In genomic region chr4:8957023-8957343, GRCm38 (mm10) we compare ENCODE assay signal across 14 mouse cellular contexts.
DNase-seq lines count a peak whose midpoint lies in the region; ATAC-seq and TF ChIP-seq lines count a peak whose summit lies in the region.
"Had no signal": no experiment of that assay in that cellular context is flagged by ENCODE, and none has a peak within 500 bp of the region (broad histone marks: within the 10 kb centered on the region; RNA-seq: fewer than 3 reads in every experiment).

No protein-coding gene starts in this region.

- H3K9ac ChIP-seq in neural tube, embryonic 11.5 days (ENCODE audit: low read length), result no peak overlapping the region
- H3K9ac ChIP-seq in forebrain, embryonic 15.5 days (replicated peaks), result no peak overlapping the region
- no peak overlapping the region for H3K9ac ChIP-seq in midbrain, embryonic 11.5 days (ENCODE audit: low read length)
- no peak overlapping the region for H3K9ac ChIP-seq in kidney, embryonic 15.5 days
- no peak overlapping the region for H3K9ac ChIP-seq in lung, postnatal 0 days (replicated peaks; ENCODE audit: low read depth)
- H3K9ac ChIP-seq: lung, embryonic 15.5 days had no signal

- H3K4me3 ChIP-seq in neural tube, embryonic 11.5 days (ENCODE audit: low read depth, low read length), result no peak overlapping the region
- no peak overlapping the region for H3K4me3 ChIP-seq in forebrain, embryonic 15.5 days
- no peak overlapping the region for H3K4me3 ChIP-seq in midbrain, embryonic 11.5 days (ENCODE audit: low read depth, low read length)
- no peak overlapping the region for H3K4me3 ChIP-seq in kidney, embryonic 15.5 days (replicated peaks)
- no peak overlapping the region for H3K4me3 ChIP-seq in lung, postnatal 0 days (ENCODE audit: low read depth, low read length)
- H3K4me3 ChIP-seq: lung, embryonic 15.5 days had no signal

- H3K9me3 ChIP-seq in neural tube, embryonic 11.5 days (ENCODE audit: control insufficient read depth, low read length), result no peaks in the 10 kb centered on the region
- H3K9me3 ChIP-seq in forebrain, embryonic 15.5 days, result no peaks in the 10 kb centered on the region
- no peaks in the 10 kb centered on the region for H3K9me3 ChIP-seq in midbrain, embryonic 11.5 days (ENCODE audit: control insufficient read depth, low read length)
- no peaks in the 10 kb centered on the region for H3K9me3 ChIP-seq in kidney, embryonic 15.5 days (replicated peaks)
- H3K9me3 ChIP-seq in lung, postnatal 0 days (ENCODE audit: low read length), result no peaks in the 10 kb centered on the region
- H3K9me3 ChIP-seq: G1E; lung, embryonic 15.5 days had no signal

- no peak for TF ChIP-seq CTCF in lung, postnatal 0 days (IDR thresholded peaks at IDR 0.05)

- no peaks in the 10 kb centered on the region for H3K36me3 ChIP-seq in neural tube, embryonic 11.5 days (ENCODE audit: control insufficient read depth, insufficient read depth, low read length)
- no peaks in the 10 kb centered on the region for H3K36me3 ChIP-seq in forebrain, embryonic 15.5 days
- H3K36me3 ChIP-seq in midbrain, embryonic 11.5 days (ENCODE audit: control insufficient read depth, insufficient read depth, low read length), result no peaks in the 10 kb centered on the region
- no peaks in the 10 kb centered on the region for H3K36me3 ChIP-seq in kidney, embryonic 15.5 days
- H3K36me3 ChIP-seq in lung, postnatal 0 days (ENCODE audit: insufficient read depth, low read length), result no peaks in the 10 kb centered on the region
- H3K36me3 ChIP-seq: G1E; lung, embryonic 15.5 days had no signal

- no peaks in the 10 kb centered on the region for H3K27me3 ChIP-seq in neural tube, embryonic 11.5 days (ENCODE audit: control insufficient read depth, insufficient read depth, low read length)
- no peaks in the 10 kb centered on the region for H3K27me3 ChIP-seq in forebrain, embryonic 15.5 days
- H3K27me3 ChIP-seq in midbrain, embryonic 11.5 days (ENCODE audit: control insufficient read depth, insufficient read depth, low read length), result no peaks in the 10 kb centered on the region
- no peaks in the 10 kb centered on the region for H3K27me3 ChIP-seq in kidney, embryonic 15.5 days
- H3K27me3 ChIP-seq in lung, postnatal 0 days (replicated peaks; ENCODE audit: insufficient read depth, low read length), result no peaks in the 10 kb centered on the region
- H3K27me3 ChIP-seq: lung, embryonic 15.5 days had no signal

- no peak overlapping the region for H3K4me2 ChIP-seq in neural tube, embryonic 11.5 days (ENCODE audit: low read depth)
- no peak overlapping the region for H3K4me2 ChIP-seq in forebrain, embryonic 15.5 days (replicated peaks)
- no peak overlapping the region for H3K4me2 ChIP-seq in midbrain, embryonic 11.5 days
- H3K4me2 ChIP-seq in kidney, embryonic 15.5 days, result no peak overlapping the region
- no peak overlapping the region for H3K4me2 ChIP-seq in lung, postnatal 0 days (replicated peaks; ENCODE audit: low read depth, low read length)
- H3K4me2 ChIP-seq: liver, embryonic 11.5 days; lung, embryonic 15.5 days had no signal

- no peak for DNase-seq in neural tube, embryonic 11.5 days (ENCODE audit: low spot score)
- DNase-seq in neural tube, embryonic 10.5 days (ENCODE audit: extremely low spot score, low spot score), result no peak
- DNase-seq in midbrain, embryonic 11.5 days (ENCODE audit: low spot score, missing footprints), result peak; percentile 90
- DNase-seq in retina, embryonic 14.5 days (ENCODE audit: low spot score), result peak; percentile 45
- no peak for DNase-seq in urinary bladder, postnatal 14 days (ENCODE audit: low spot score)
- DNase-seq in lung, postnatal 0 days (ENCODE audit: low spot score), result no peak
- DNase-seq: adrenal gland, postnatal 36 days; kidney, adult 2 months; thymus, postnatal 14 days had no signal

- no peak for TF ChIP-seq EP300 in lung, postnatal 0 days (IDR thresholded peaks at IDR 0.05)

- 25% methylated on average over 5 of the region's 5 CpGs for WGBS in neural tube, embryonic 11.5 days
- 53% methylated on average over 5 of the region's 5 CpGs for WGBS in forebrain, embryonic 15.5 days
- WGBS in midbrain, embryonic 11.5 days, result 38% methylated on average over 5 of the region's 5 CpGs
- WGBS in kidney, embryonic 15.5 days, result 60% methylated on average over 5 of the region's 5 CpGs
- WGBS in lung, postnatal 0 days, result 73% methylated on average over 5 of the region's 5 CpGs

- no peak; the same call in 1 of the 2 replicates for ATAC-seq in neural tube, embryonic 11.5 days (ENCODE audit: insufficient read depth, low FRiP score, low TSS enrichment)
- peak; percentile 27 for ATAC-seq in forebrain, embryonic 15.5 days (replicated peaks)
- ATAC-seq in midbrain, embryonic 11.5 days (ENCODE audit: low FRiP score), result peak; percentile 62
- ATAC-seq in kidney, embryonic 15.5 days (replicated peaks; ENCODE audit: low FRiP score), result no peak
- no peak for ATAC-seq in lung, postnatal 0 days

- H3K27ac ChIP-seq in neural tube, embryonic 11.5 days (ENCODE audit: low read depth, low read length), result peak overlapping the region; percentile 55
- peak overlapping the region; percentile 19; the same call in 1 of the 2 replicates for H3K27ac ChIP-seq in forebrain, embryonic 15.5 days (replicated peaks)
- H3K27ac ChIP-seq in midbrain, embryonic 11.5 days (ENCODE audit: low read depth, low read length), result peak overlapping the region; percentile 57
- H3K27ac ChIP-seq in kidney, embryonic 15.5 days, result no peak overlapping the region
- H3K27ac ChIP-seq in lung, postnatal 0 days (ENCODE audit: low read length), result no peak overlapping the region
- H3K27ac ChIP-seq: lung, embryonic 15.5 days had no signal

- H3K4me1 ChIP-seq in neural tube, embryonic 11.5 days (ENCODE audit: control insufficient read depth, insufficient read depth, low read length), result peaks cover 29% of the 10 kb centered on the region
- H3K4me1 ChIP-seq in forebrain, embryonic 15.5 days, result peaks cover 41% of the 10 kb centered on the region
- peaks cover 25% of the 10 kb centered on the region for H3K4me1 ChIP-seq in midbrain, embryonic 11.5 days (ENCODE audit: control insufficient read depth, insufficient read depth, low read length)
- peaks cover 7% of the 10 kb centered on the region for H3K4me1 ChIP-seq in kidney, embryonic 15.5 days
- 0 out of 2 replicates have a peak, but pooled peaks cover 3% of the 10 kb centered on the region for H3K4me1 ChIP-seq in lung, postnatal 0 days (ENCODE audit: insufficient read depth, low read depth, low read length)

Comparison
In these comparisons a context has a peak if more than half of its experiments do, and no peak if none do; other contexts are left out.
1. ATAC-seq: peak in forebrain, embryonic 15.5 days (single experiment) and midbrain, embryonic 11.5 days (single experiment); none in neural tube, embryonic 11.5 days (single experiment), kidney, embryonic 15.5 days (single experiment) and lung, postnatal 0 days (single experiment).
2. DNase-seq: peak in midbrain, embryonic 11.5 days (single experiment) and retina, embryonic 14.5 days (single experiment); none in neural tube, embryonic 11.5 days (single experiment), neural tube, embryonic 10.5 days (single experiment), urinary bladder, postnatal 14 days (single experiment) and lung, postnatal 0 days (single experiment).
3. H3K27ac ChIP-seq: peak in neural tube, embryonic 11.5 days (single experiment), forebrain, embryonic 15.5 days (single experiment) and midbrain, embryonic 11.5 days (single experiment); none in kidney, embryonic 15.5 days (single experiment) and lung, postnatal 0 days (single experiment).